Mouse (Mus musculus) cerebellum, adult 9-10 months (tissue): ENCODE measurements around the gene Gm7075.
"Not testable (repeated sequence)": the region's sequence is repeated elsewhere in the genome, so short reads cannot be mapped to it uniquely, and the experiment has no call there.

ENCODE experiments used
- DNase-seq: peaks from one replicate; pipeline ENCODE4 v3.0.0; 2022

Gm7075 gene

GRCm38 (mm10) chr10:63421739-63422735 is at the start of gene Gm7075:
Gm7075 (minus strand) TSS chr10:63421789.
- DNase-seq, result no peak

DNA sequence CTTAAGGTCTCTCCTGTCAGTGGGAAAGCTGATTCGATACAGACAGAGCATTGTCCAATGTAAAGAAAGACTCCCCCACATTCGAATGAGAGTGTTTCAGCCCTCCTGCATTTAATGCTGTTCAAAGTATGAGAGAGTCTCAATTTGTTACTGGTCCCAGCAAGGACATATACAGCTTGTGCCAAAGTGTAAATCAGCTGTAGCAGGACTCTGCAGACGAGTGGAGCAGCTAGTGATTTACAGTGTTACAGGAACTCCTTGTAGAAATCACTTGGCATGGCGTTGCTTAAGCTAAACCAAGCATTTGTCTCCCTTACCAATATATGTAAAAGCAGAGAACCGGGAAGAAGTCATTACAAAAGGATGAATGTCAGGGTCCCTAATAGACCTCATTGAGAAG is 39.3 kb upstream of the Gm7075 start:
- no peak for DNase-seq

GRCm38 (mm10) chr10:63457292-63458128 is 35.9 kb upstream of the Gm7075 start:
- no peak for DNase-seq

DNA sequence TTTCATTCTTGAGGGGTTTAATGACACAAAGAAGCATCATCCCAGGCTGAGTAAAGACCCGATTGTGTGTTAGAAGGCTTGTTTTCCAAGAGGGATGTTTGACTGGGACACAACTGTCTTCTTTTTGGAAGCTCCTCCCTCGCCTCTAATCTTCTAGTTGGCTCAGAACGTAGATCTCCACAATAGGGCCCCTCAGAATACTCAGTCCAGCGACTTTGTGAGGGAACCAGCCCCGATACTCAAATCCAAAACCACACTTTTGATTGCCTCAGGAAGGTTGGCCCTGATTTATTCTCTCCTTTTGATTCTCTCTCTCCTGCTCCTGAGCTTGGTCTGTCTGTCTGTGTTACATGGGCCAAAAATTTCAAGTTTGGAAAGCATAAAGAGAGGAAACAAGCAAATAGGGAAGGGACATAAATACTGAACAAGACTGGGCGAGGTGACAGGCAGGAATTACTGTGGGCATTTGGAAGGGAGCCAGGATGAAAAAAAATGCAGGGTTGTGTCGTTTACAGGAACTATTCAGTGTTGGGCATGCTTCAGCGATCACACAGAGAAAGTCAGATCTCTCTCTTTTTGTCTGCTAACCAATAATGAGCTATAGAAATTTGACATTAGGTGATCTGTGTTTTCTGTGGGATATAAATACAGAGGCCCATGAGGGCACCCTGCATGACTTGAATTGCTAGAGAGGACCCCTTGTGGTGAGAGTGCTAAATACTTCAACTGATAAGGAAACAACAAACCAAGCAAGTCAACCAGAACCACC is 33.7 kb upstream of the Gm7075 start:
- no peak for DNase-seq

GRCm38 (mm10) chr10:63453926-63454325 is 32.3 kb upstream of the Gm7075 start:
- no peak for DNase-seq

- DNase-seq, result not testable (repeated sequence)
These were observed 23.2 kb upstream of the Gm7075 start for GRCm38 (mm10) chr10:63444602-63445387.

GRCm38 (mm10) chr10:63439694-63440228 is 18.2 kb upstream of the Gm7075 start:
- no peak for DNase-seq

DNA sequence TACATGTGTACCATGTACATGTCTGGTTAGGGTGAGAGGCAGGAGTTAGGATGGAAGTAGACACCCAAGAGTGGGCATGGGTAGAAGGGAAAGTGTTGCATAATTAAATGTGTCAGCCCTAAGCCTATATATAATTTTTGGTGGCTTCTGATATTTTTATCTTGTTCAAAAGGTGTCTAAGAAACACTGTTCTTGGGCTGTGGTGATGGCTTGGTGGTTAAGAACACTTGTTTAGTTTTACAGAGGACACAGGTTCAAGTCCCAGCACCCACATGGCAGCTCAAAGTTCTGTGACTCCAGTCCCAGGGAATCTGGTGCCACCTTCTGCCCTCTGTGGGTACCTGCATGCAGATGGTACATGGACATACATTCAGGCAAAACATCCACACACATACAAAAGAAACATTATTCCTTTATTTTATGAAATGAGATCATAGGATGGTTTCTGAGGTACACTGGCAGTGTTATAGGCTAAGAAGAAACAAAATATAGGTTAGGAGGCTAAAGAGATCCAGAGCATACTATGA is 17.2 kb upstream of the Gm7075 start:
- DNase-seq, result no peak

GRCm38 (mm10) chr10:63432887-63433286 is 11.3 kb upstream of the Gm7075 start:
- DNase-seq, result no peak

DNA sequence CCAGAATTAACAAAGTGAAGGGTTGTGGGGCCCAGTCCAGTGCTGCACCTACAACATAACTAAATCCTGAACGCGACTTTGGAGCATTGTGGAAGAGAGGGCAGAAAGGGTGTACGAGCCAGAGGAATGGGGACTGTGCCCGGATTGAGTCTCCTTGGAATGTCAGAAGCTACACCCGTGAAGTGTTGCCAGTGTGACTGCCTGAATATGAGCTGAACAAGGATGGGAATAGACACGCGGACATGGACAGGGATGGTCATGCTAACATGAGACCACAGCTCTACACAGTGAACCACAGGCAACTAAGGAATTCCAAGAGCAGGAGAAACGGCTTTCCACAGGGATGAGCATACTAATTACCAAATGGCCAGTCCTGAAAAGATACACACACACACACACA is 10.5 kb upstream of the Gm7075 start:
- no peak for DNase-seq

DNA sequence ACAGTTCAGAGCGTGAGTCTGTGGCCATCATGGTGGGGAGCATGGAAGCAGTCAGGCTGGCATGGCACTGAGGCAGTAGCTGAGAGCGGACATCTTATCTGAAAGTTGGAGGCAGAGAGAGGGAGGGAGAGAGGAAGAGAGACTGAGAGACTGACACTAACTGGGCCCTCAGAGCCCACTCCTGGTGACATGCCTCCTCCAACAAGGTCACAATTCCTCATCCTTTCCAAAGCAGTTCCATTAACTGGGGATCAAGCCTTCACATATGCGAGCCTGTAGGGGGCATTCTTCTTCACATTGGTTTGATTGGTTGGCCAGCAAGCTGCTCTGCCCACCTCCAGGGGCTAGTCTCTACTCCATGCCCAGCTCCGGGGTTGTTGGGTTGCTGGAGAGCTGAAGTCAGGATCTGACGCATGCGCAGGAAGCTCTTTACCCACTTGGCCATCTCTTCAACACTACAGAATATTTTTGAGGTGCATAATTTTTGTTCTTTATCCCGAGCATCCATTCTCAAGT is 9.7 kb upstream of the Gm7075 start:
- DNase-seq, result no peak

GRCm38 (mm10) chr10:63429785-63430305 is 8.3 kb upstream of the Gm7075 start, which contains the start of gene Ctnna3:
Ctnna3 (plus strand) TSS chr10:63430098.
- DNase-seq, result peak; percentile 93

- DNase-seq, result peak; percentile 99
These were observed 7.8 kb upstream of the Gm7075 start for GRCm38 (mm10) chr10:63429380-63429779.

- DNase-seq, result no peak
These were observed 7.4 kb upstream of the Gm7075 start for GRCm38 (mm10) chr10:63429023-63429340.

- DNase-seq, result peak; percentile 49
These were observed 6.8 kb upstream of the Gm7075 start for GRCm38 (mm10) chr10:63428243-63429022.

DNA sequence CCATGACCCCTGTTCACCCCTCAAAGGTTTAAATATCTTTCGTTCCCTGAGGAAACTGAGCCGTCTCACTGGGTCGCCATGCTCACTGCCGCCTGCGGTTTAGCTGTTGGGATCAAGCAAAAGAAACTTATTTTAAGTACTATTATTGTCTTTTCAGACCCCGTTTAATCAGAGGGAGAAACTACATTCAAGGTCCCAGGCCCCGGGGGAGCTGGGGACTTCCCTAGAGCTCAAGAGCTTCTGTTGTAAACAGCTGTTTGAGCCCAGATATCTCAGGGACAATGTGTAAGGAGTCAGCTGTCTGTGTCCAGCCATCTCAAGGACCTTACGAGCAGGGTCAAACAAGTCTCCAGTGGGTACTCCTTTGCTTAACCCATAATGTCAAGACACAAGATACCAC is 5.6 kb upstream of the Gm7075 start:
- DNase-seq, result no peak

GRCm38 (mm10) chr10:63424475-63424814 is 2.9 kb upstream of the Gm7075 start:
- no peak for DNase-seq

DNA sequence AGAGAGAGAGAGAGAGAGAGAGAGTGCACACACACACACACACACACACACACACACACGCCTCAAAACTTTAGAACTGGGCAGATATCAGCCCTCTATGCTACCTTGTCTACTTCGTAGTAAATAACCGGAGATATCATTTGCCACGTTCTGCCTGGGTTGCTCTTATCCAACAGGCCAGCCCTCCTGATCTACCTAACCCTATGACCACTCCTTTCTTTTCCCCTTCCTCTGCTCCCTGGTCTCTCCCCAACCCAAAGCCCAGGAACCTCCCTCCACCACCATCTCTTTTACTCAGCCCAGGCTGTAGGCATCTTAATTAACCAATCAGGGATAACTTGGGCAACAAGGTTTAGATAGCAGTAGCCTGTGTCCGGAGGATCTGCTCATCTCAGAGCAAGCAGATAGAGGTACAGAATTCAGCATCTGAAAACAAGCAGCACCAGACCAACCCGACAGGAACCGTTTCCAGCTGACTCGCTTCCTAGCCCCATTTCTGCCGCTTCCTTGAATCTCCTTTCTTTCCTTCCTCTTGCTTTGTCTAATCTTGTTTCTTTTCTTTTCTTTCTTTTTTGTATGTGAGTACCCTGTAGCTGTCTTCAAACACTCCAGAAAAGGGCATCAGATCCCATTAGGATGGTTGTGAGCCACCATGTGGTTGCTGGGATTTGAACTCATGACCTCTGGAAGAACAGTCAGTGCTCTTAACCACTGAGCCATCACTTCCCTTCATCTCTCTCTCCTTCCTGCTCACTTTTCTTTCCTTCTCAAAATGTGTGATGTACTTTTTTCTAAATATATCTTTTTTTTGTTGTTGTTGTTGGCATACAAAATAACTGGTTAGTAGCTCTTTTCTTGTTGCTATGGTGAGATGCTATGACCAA is 2.2 kb upstream of the Gm7075 start:
- DNase-seq, result no peak

DNA sequence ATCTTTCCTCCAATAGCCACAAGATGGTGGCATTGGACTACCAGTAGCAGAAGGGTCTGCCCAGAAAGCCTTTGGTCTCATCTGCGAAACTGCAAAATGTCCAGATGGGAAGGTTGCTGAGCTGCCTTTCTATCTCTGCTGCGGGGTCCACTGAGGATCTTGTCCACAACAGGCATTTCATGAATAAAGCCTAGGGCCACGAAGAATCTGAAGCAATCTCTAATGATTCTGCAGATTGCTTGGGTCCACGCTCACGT is 1.1 kb upstream of the Gm7075 start:
- no peak for DNase-seq

DNA sequence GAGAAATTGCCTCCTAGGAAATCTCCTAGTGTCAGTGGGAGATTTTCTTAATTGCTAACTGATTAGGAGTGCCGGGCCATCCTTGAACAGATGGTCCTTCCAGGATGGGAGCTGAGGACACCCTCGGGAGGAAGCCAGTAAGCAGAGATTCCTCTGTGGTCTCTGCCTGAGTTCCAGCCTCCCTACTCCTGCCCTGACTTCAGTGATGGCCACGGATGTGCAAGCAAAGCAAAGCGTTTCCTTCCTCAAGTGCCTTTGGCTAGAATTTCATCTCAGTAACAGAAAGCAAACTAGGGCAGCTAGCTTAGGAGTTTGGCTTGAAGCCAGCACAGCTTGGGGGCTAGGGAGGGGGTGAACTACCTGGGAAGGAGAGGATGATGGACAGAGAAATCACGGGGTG is 4.5 kb downstream of the Gm7075 start:
- no peak for DNase-seq
